Mouse (Mus musculus): Measurements from ENCODE around the gene Ghr. TPM values are rescaled to one million over a fixed set of nuclear protein-coding genes. Genes with fewer than 3 reads are reported as not detected.

The Ghr gene
- polyA plus RNA-seq, 1 experiment from 2014 or later = 73.1 TPM

GRCm38 (mm10) chr15:3312937-3313336 lies 270.4 kb downstream of the Ghr start:
- no peak overlapping the region for H3K9ac ChIP-seq (ENCODE audit: low read length)
- H3K36me3 ChIP-seq (ENCODE audit: control insufficient read depth, insufficient read depth, low read length) = 0 out of 2 replicates have a peak, but pooled peaks cover 4% of the 10 kb centered on the region
- no peak for ATAC-seq (ENCODE audit: insufficient number of reproducible peaks, insufficient read depth, low FRiP score, low read depth)
- H3K4me2 ChIP-seq (ENCODE audit: low read length) = no peak overlapping the region
- no peak overlapping the region for H3K4me3 ChIP-seq (ENCODE audit: control insufficient read depth in 1 of 2, insufficient read depth in 1 of 2, low read depth in 1 of 2, low read length in 2 of 2)
- H3K9me3 ChIP-seq (ENCODE audit: control insufficient read depth, low read length) = no peaks in the 10 kb centered on the region
- no peaks in the 10 kb centered on the region for H3K27me3 ChIP-seq (ENCODE audit: control insufficient read depth, insufficient read depth, low read length)
- H3K27ac ChIP-seq (replicated peaks in 1 of 2; ENCODE audit: control insufficient read depth in 1 of 2, insufficient read depth in 1 of 2, low read depth in 2 of 2, low read length in 2 of 2) = no peak overlapping the region; a peak in 1 of 4 replicates
- H3K4me1 ChIP-seq (ENCODE audit: control insufficient read depth in 2 of 2, insufficient read depth in 2 of 2, low read length in 2 of 2) = 0 out of 4 replicates have a peak, but pooled peaks cover 0 to 6% of the 10 kb centered on the region in 2 experiments

- no peak for ATAC-seq (ENCODE audit: insufficient number of reproducible peaks, insufficient read depth, low FRiP score, low read depth)
- Histone ChIP-seq H3K36me3 (ENCODE audit: control insufficient read depth, insufficient read depth, low read length) (no peaks in the 10 kb centered on the region), H3K4me1 (ENCODE audit: control insufficient read depth in 2 of 2, insufficient read depth in 2 of 2, low read length in 2 of 2) (0 out of 4 replicates have a peak, but pooled peaks cover 0 to 6% of the 10 kb centered on the region in 2 experiments), H3K4me3 (ENCODE audit: control insufficient read depth in 1 of 2, insufficient read depth in 1 of 2, low read depth in 1 of 2, low read length in 2 of 2) (no peak overlapping the region), H3K9ac (ENCODE audit: low read length) (no peak overlapping the region), H3K27me3 (ENCODE audit: control insufficient read depth, insufficient read depth, low read length) (no peaks in the 10 kb centered on the region), H3K9me3 (ENCODE audit: control insufficient read depth, low read length) (no peaks in the 10 kb centered on the region), H3K27ac (replicated peaks in 1 of 2; ENCODE audit: control insufficient read depth in 1 of 2, insufficient read depth in 1 of 2, low read depth in 2 of 2, low read length in 2 of 2) (no peak overlapping the region), H3K4me2 (ENCODE audit: low read length) (no peak overlapping the region)
- 80% methylated on average over 3 of the region's 3 CpGs for WGBS
Measured at GRCm38 (mm10) chr15:3309856-3310255, 273.4 kb downstream of the Ghr start.

- H3K27me3 ChIP-seq (ENCODE audit: control insufficient read depth, insufficient read depth, low read length) = no peaks in the 10 kb centered on the region
- H3K27ac ChIP-seq (replicated peaks in 1 of 2; ENCODE audit: control insufficient read depth in 1 of 2, insufficient read depth in 1 of 2, low read depth in 2 of 2, low read length in 2 of 2) = no peak within 1 kb of the TSS
- H3K4me1 ChIP-seq (ENCODE audit: control insufficient read depth in 2 of 2, insufficient read depth in 2 of 2, low read length in 2 of 2) = no peaks in the 10 kb centered on the region
- ATAC-seq (ENCODE audit: insufficient number of reproducible peaks, insufficient read depth, low FRiP score, low read depth) = no peak
- WGBS = 86% methylated on average over 12 of the region's 12 CpGs
- H3K9ac ChIP-seq (ENCODE audit: low read length) = no peak within 1 kb of the TSS
- H3K4me3 ChIP-seq (ENCODE audit: control insufficient read depth in 1 of 2, insufficient read depth in 1 of 2, low read depth in 1 of 2, low read length in 2 of 2) = no peak within 1 kb of the TSS
- H3K4me2 ChIP-seq (ENCODE audit: low read length) = no peak within 1 kb of the TSS
- no peaks in the 10 kb centered on the region for H3K36me3 ChIP-seq (ENCODE audit: control insufficient read depth, insufficient read depth, low read length)
- H3K9me3 ChIP-seq (ENCODE audit: control insufficient read depth, low read length) = no peaks in the 10 kb centered on the region
Measured at GRCm38 (mm10) chr15:3303426-3303825, 279.9 kb downstream of the Ghr start, which contains the start of gene Ccdc152. TSS of gene Ccdc152 (minus strand) at chr15:3303526.

GRCm38 (mm10) chr15:3300361-3301100 lies 282.8 kb downstream of the Ghr start:
- ATAC-seq (ENCODE audit: insufficient number of reproducible peaks, insufficient read depth, low FRiP score, low read depth) = no peak
- WGBS = 69% methylated on average over 4 of the region's 4 CpGs

GRCm38 (mm10) chr15:3297615-3298014 lies 285.7 kb downstream of the Ghr start:
- H3K9me3 ChIP-seq (ENCODE audit: control insufficient read depth, low read length) = no peaks in the 10 kb centered on the region
- H3K9ac ChIP-seq (ENCODE audit: low read length) = no peak overlapping the region
- H3K4me1 ChIP-seq (ENCODE audit: control insufficient read depth in 2 of 2, insufficient read depth in 2 of 2, low read length in 2 of 2) = no peaks in the 10 kb centered on the region
- no peak overlapping the region for H3K4me3 ChIP-seq (ENCODE audit: control insufficient read depth in 1 of 2, insufficient read depth in 1 of 2, low read depth in 1 of 2, low read length in 2 of 2)
- no peaks in the 10 kb centered on the region for H3K36me3 ChIP-seq (ENCODE audit: control insufficient read depth, insufficient read depth, low read length)
- WGBS = 77% methylated on average over 8 of the region's 8 CpGs
- no peak for ATAC-seq (ENCODE audit: insufficient number of reproducible peaks, insufficient read depth, low FRiP score, low read depth)
- no peaks in the 10 kb centered on the region for H3K27me3 ChIP-seq (ENCODE audit: control insufficient read depth, insufficient read depth, low read length)
- H3K4me2 ChIP-seq (ENCODE audit: low read length) = no peak overlapping the region
- no peak overlapping the region for H3K27ac ChIP-seq (replicated peaks in 1 of 2; ENCODE audit: control insufficient read depth in 1 of 2, insufficient read depth in 1 of 2, low read depth in 2 of 2, low read length in 2 of 2)

More at GRCm38 (mm10) chr15:3300361-3301100, 282.8 kb downstream of the Ghr start:
- Histone ChIP-seq H3K4me1 (ENCODE audit: control insufficient read depth in 2 of 2, insufficient read depth in 2 of 2, low read length in 2 of 2) (no peaks in the 10 kb centered on the region), H3K9me3 (ENCODE audit: control insufficient read depth, low read length) (no peaks in the 10 kb centered on the region), H3K36me3 (ENCODE audit: control insufficient read depth, insufficient read depth, low read length) (no peaks in the 10 kb centered on the region), H3K4me3 (ENCODE audit: control insufficient read depth in 1 of 2, insufficient read depth in 1 of 2, low read depth in 1 of 2, low read length in 2 of 2) (no peak overlapping the region), H3K4me2 (ENCODE audit: low read length) (no peak overlapping the region), H3K9ac (ENCODE audit: low read length) (no peak overlapping the region), H3K27ac (replicated peaks in 1 of 2; ENCODE audit: control insufficient read depth in 1 of 2, insufficient read depth in 1 of 2, low read depth in 2 of 2, low read length in 2 of 2) (no peak overlapping the region), H3K27me3 (ENCODE audit: control insufficient read depth, insufficient read depth, low read length) (no peaks in the 10 kb centered on the region)

GRCm38 (mm10) chr15:3295986-3296385 lies 287.3 kb downstream of the Ghr start:
- 75% methylated on average over 1 of the region's 1 CpGs for WGBS
- Histone ChIP-seq H3K36me3 (ENCODE audit: control insufficient read depth, insufficient read depth, low read length) (no peaks in the 10 kb centered on the region), H3K4me1 (ENCODE audit: control insufficient read depth in 2 of 2, insufficient read depth in 2 of 2, low read length in 2 of 2) (no peaks in the 10 kb centered on the region), H3K27me3 (ENCODE audit: control insufficient read depth, insufficient read depth, low read length) (no peaks in the 10 kb centered on the region), H3K9ac (ENCODE audit: low read length) (no peak overlapping the region), H3K27ac (replicated peaks in 1 of 2; ENCODE audit: control insufficient read depth in 1 of 2, insufficient read depth in 1 of 2, low read depth in 2 of 2, low read length in 2 of 2) (no peak overlapping the region), H3K4me2 (ENCODE audit: low read length) (no peak overlapping the region), H3K4me3 (ENCODE audit: control insufficient read depth in 1 of 2, insufficient read depth in 1 of 2, low read depth in 1 of 2, low read length in 2 of 2) (no peak overlapping the region), H3K9me3 (ENCODE audit: control insufficient read depth, low read length) (no peaks in the 10 kb centered on the region)
- ATAC-seq (ENCODE audit: insufficient number of reproducible peaks, insufficient read depth, low FRiP score, low read depth) = no peak

- no peak overlapping the region for H3K4me2 ChIP-seq (ENCODE audit: low read length)
- H3K27ac ChIP-seq (replicated peaks in 1 of 2; ENCODE audit: control insufficient read depth in 1 of 2, insufficient read depth in 1 of 2, low read depth in 2 of 2, low read length in 2 of 2) = no peak overlapping the region
- H3K36me3 ChIP-seq (ENCODE audit: control insufficient read depth, insufficient read depth, low read length) = no peaks in the 10 kb centered on the region
- no peaks in the 10 kb centered on the region for H3K4me1 ChIP-seq (ENCODE audit: control insufficient read depth in 2 of 2, insufficient read depth in 2 of 2, low read length in 2 of 2)
- 49% methylated on average over 1 of the region's 1 CpGs for WGBS
- no peaks in the 10 kb centered on the region for H3K27me3 ChIP-seq (ENCODE audit: control insufficient read depth, insufficient read depth, low read length)
- no peaks in the 10 kb centered on the region for H3K9me3 ChIP-seq (ENCODE audit: control insufficient read depth, low read length)
- ATAC-seq (ENCODE audit: insufficient number of reproducible peaks, insufficient read depth, low FRiP score, low read depth) = no peak
- H3K9ac ChIP-seq (ENCODE audit: low read length) = no peak overlapping the region
- no peak overlapping the region for H3K4me3 ChIP-seq (ENCODE audit: control insufficient read depth in 1 of 2, insufficient read depth in 1 of 2, low read depth in 1 of 2, low read length in 2 of 2)
Measured at GRCm38 (mm10) chr15:3293477-3293876, 289.8 kb downstream of the Ghr start.

- Histone ChIP-seq H3K4me1 (ENCODE audit: control insufficient read depth in 2 of 2, insufficient read depth in 2 of 2, low read length in 2 of 2) (no peaks in the 10 kb centered on the region), H3K9ac (ENCODE audit: low read length) (no peak overlapping the region), H3K4me3 (ENCODE audit: control insufficient read depth in 1 of 2, insufficient read depth in 1 of 2, low read depth in 1 of 2, low read length in 2 of 2) (no peak overlapping the region), H3K27ac (replicated peaks in 1 of 2; ENCODE audit: control insufficient read depth in 1 of 2, insufficient read depth in 1 of 2, low read depth in 2 of 2, low read length in 2 of 2) (no peak overlapping the region), H3K4me2 (ENCODE audit: low read length) (no peak overlapping the region), H3K36me3 (ENCODE audit: control insufficient read depth, insufficient read depth, low read length) (no peaks in the 10 kb centered on the region), H3K9me3 (ENCODE audit: control insufficient read depth, low read length) (no peaks in the 10 kb centered on the region), H3K27me3 (ENCODE audit: control insufficient read depth, insufficient read depth, low read length) (no peaks in the 10 kb centered on the region)
- no peak for ATAC-seq (ENCODE audit: insufficient number of reproducible peaks, insufficient read depth, low FRiP score, low read depth)
- 80% methylated on average over 3 of the region's 3 CpGs for WGBS
Measured at GRCm38 (mm10) chr15:3290435-3290834, 292.9 kb downstream of the Ghr start.

Data from heart, embryonic 14.5 days (tissue).